Mouse (Mus musculus): ENCODE data around the gene Gcm2.

- TF ChIP-seq POLR2A (IDR thresholded peaks at IDR 0.05; ENCODE audit: low read depth, low read length) (no peak), CTCF (IDR thresholded peaks at IDR 0.05; ENCODE audit: borderline replicate concordance, insufficient read depth, low read length) (no peak)
Observed at GRCm38 (mm10) chr13:41100031-41100430, 10.8 kb downstream of the Gcm2 start.

Measured in embryonic fibroblast, embryonic 13.5 days (primary cell).